Mouse (Mus musculus): ENCODE measurements around the gene Secisbp2. TPM values are rescaled to one million over a fixed set of nuclear protein-coding genes. Genes with fewer than 3 reads are reported as not detected.
A peak's percentile ranks its signal among the peaks of the same experiment; 100 is the strongest.

The Secisbp2 gene
- polyA plus RNA-seq, 1 experiment, result 25.8 TPM

DNA sequence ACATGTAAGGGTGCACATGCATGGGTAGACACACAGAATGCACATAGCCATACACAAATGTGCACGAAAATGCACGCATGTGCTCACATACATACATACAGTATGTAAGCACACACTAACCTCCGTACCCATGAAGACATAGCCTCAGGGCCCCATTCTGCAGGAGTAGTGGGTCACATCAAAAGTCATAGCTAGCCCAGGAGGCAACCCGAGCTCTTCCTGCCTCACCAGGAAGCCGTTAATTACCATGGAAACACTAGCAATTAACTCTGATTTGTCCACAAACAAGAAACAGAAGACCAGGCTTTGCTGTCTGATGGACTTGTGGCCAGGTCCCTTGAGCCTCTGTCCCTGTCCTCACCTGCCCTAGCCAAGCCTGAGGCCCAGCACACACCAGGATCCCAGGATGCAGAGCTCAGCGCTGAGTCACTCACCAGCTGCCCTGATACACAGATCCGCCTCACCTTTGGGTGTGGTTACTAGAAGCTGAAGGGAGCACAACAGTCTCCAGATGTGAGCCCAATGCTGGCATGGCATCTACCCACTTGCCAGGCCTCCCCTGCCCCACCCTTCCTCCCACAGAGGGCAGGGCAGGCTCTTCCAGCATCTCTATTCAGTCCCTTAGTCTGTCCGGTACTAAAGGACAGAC lies 74.6 kb downstream of the Secisbp2 start:
- no peak for DNase-seq (ENCODE audit: low read depth in 1 of 2, low spot score in 2 of 2)
- WGBS, result 54% methylated on average over 8 of the region's 8 CpGs
- Histone ChIP-seq H3K4me1 (ENCODE audit: control insufficient read depth, insufficient read depth, insufficient read length) (peaks cover 9% of the 10 kb centered on the region; the same call in 1 of the 2 replicates), H3K27ac (ENCODE audit: insufficient read depth, low read length) (no peak overlapping the region), H3K4me3 (ENCODE audit: extremely low read depth, insufficient read depth, insufficient read length) (no peak overlapping the region), H3K36me3 (ENCODE audit: control insufficient read depth, insufficient read depth, low read length) (peaks cover 28% of the 10 kb centered on the region), H3K27me3 (ENCODE audit: control insufficient read depth, insufficient read depth, low read length) (no peaks in the 10 kb centered on the region)
- TF ChIP-seq POLR2A (IDR thresholded peaks at IDR 0.05; ENCODE audit: low read depth, low read length) (no peak), CTCF (IDR thresholded peaks at IDR 0.05; ENCODE audit: extremely low read depth, insufficient read depth, insufficient read length, insufficient replicate concordance) (no peak)

DNA sequence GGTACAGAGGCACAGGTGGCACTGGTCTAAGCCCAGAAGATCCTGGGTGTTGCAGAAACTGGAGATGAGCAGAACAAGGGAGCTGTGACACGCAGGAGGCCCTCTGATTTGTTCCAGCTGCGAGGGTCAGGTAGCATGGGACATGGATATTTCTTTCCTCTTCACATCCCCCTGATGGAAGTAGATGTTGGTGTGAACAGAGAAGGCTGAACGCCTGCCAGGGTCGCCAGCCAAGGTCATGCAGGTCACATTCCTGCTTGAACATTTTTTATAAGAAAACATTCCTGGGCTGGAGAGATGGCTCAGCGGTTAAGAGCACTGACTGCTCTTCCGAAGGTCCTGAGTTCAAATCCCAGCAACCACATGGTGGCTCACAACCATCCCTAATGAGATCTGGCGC lies 75.9 kb downstream of the Secisbp2 start:
- Histone ChIP-seq H3K36me3 (ENCODE audit: control insufficient read depth, insufficient read depth, low read length) (peaks cover 22% of the 10 kb centered on the region), H3K4me3 (ENCODE audit: extremely low read depth, insufficient read depth, insufficient read length) (no peak overlapping the region), H3K27ac (ENCODE audit: insufficient read depth, low read length) (no peak overlapping the region), H3K27me3 (ENCODE audit: control insufficient read depth, insufficient read depth, low read length) (no peaks in the 10 kb centered on the region), H3K4me1 (ENCODE audit: control insufficient read depth, insufficient read depth, insufficient read length) (peaks cover 21% of the 10 kb centered on the region; the same call in 1 of the 2 replicates)
- DNase-seq (ENCODE audit: low read depth in 1 of 2, low spot score in 2 of 2), result no peak
- WGBS, result 90% methylated on average over 7 of the region's 7 CpGs
- no peak for TF ChIP-seq POLR2A (IDR thresholded peaks at IDR 0.05; ENCODE audit: low read depth, low read length)

- TF ChIP-seq POLR2A (IDR thresholded peaks at IDR 0.05; ENCODE audit: low read depth, low read length), result no peak
- peak; percentile 40; the same call in 1 of the 2 replicates for TF ChIP-seq CTCF (IDR thresholded peaks at IDR 0.05; ENCODE audit: extremely low read depth, insufficient read depth, insufficient read length, insufficient replicate concordance)
- Histone ChIP-seq H3K27me3 (ENCODE audit: control insufficient read depth, insufficient read depth, low read length) (no peaks in the 10 kb centered on the region), H3K36me3 (ENCODE audit: control insufficient read depth, insufficient read depth, low read length) (peaks cover 7% of the 10 kb centered on the region), H3K27ac (ENCODE audit: insufficient read depth, low read length) (no peak overlapping the region), H3K4me1 (ENCODE audit: control insufficient read depth, insufficient read depth, insufficient read length) (peaks cover 31% of the 10 kb centered on the region; the same call in 1 of the 2 replicates), H3K4me3 (ENCODE audit: extremely low read depth, insufficient read depth, insufficient read length) (no peak overlapping the region)
- DNase-seq (ENCODE audit: low read depth in 1 of 2, low spot score in 2 of 2), result no peak
- 53% methylated on average over 4 of the region's 4 CpGs for WGBS
Observed at GRCm38 (mm10) chr13:51729887-51730361, 78.4 kb downstream of the Secisbp2 start.

DNA sequence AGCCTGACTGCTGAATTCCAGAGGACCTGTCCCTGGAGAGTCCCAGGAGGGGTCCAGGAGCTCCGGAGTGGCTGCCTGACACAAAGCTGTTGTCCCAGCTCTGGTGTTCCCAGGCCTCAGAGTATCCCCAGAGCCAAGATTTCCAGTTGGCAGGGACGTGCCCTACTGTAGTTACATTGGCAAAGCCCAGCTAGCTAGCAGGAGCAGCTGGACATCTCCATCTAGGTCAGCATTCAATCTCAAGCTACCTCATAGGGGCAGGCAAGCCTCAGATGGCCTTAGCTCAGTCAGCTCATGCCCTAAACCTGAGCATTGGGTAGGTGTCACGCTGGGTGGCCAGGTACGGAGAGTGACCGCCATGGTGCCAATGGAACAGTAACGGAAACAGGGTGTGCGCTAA lies 80.0 kb downstream of the Secisbp2 start:
- WGBS, result 91% methylated on average over 7 of the region's 7 CpGs
- no peak for TF ChIP-seq CTCF (IDR thresholded peaks at IDR 0.05; ENCODE audit: extremely low read depth, insufficient read depth, insufficient read length, insufficient replicate concordance)
- no peak for TF ChIP-seq POLR2A (IDR thresholded peaks at IDR 0.05; ENCODE audit: low read depth, low read length)
- DNase-seq (ENCODE audit: low read depth in 1 of 2, low spot score in 2 of 2), result no peak
- peak overlapping the region; percentile 65 for H3K27ac ChIP-seq (ENCODE audit: insufficient read depth, low read length)
- H3K36me3 ChIP-seq (ENCODE audit: control insufficient read depth, insufficient read depth, low read length), result peaks cover 2% of the 10 kb centered on the region; the same call in 1 of the 2 replicates
- no peak overlapping the region for H3K4me3 ChIP-seq (ENCODE audit: extremely low read depth, insufficient read depth, insufficient read length)
- H3K4me1 ChIP-seq (ENCODE audit: control insufficient read depth, insufficient read depth, insufficient read length), result peaks cover 40% of the 10 kb centered on the region; the same call in 1 of the 2 replicates
- H3K27me3 ChIP-seq (ENCODE audit: control insufficient read depth, insufficient read depth, low read length), result no peaks in the 10 kb centered on the region

GRCm38 (mm10) chr13:51732097-51732664 lies 80.7 kb downstream of the Secisbp2 start:
- no peaks in the 10 kb centered on the region; the same call in 1 of the 2 replicates for H3K36me3 ChIP-seq (ENCODE audit: control insufficient read depth, insufficient read depth, low read length)
- WGBS, result 58% methylated on average over 14 of the region's 14 CpGs
- TF ChIP-seq CTCF (IDR thresholded peaks at IDR 0.05; ENCODE audit: extremely low read depth, insufficient read depth, insufficient read length, insufficient replicate concordance) (no peak), POLR2A (IDR thresholded peaks at IDR 0.05; ENCODE audit: low read depth, low read length) (no peak)

More at GRCm38 (mm10) chr13:51732097-51732664, 80.7 kb downstream of the Secisbp2 start:
- no peak for DNase-seq (ENCODE audit: low read depth in 1 of 2, low spot score in 2 of 2)
- Histone ChIP-seq H3K27ac (ENCODE audit: insufficient read depth, low read length) (peak overlapping the region; percentile 72), H3K27me3 (ENCODE audit: control insufficient read depth, insufficient read depth, low read length) (no peaks in the 10 kb centered on the region), H3K4me1 (ENCODE audit: control insufficient read depth, insufficient read depth, insufficient read length) (peaks cover 46% of the 10 kb centered on the region; the same call in 1 of the 2 replicates), H3K4me3 (ENCODE audit: extremely low read depth, insufficient read depth, insufficient read length) (0 out of 2 replicates have a peak overlapping the region, but pooled peaks have one; percentile 11)

Other genes starting within 250 kb of the Secisbp2 start
- 19.9 and 24.7 TPM in 2 replicates for gene S1pr3, start 243.1 kb upstream of the Secisbp2 start, polyA plus RNA-seq (2012; rRNA removed)
- gene Shc3, start 82.3 kb upstream of the Secisbp2 start, polyA plus RNA-seq (2012; rRNA removed), result 0.14 and 0.21 TPM in 2 replicates
- gene Cks2, start 6.5 kb upstream of the Secisbp2 start, polyA plus RNA-seq (2012; rRNA removed), result 14.0 and 16.7 TPM in 2 replicates
- gene Sema4d, start 142.1 kb downstream of the Secisbp2 start, polyA plus RNA-seq (2012; rRNA removed), result 77.0 and 103 TPM in 2 replicates
- 14.6 and 19.8 TPM in 2 replicates for gene Gadd45g, start 195.0 kb downstream of the Secisbp2 start, polyA plus RNA-seq (2012; rRNA removed)